Mouse (Mus musculus) ES-Bruce4 (cell line): ENCODE measurements around the gene Rnf11. TPM values are rescaled to one million over a fixed set of nuclear protein-coding genes. Genes with fewer than 3 reads are reported as not detected.

Experiments used
- H3K27ac ChIP-seq: 2 replicates; pipeline ENCODE4 v1.5.1; 2012; ENCODE audit warnings: low read length, inconsistent platforms; ENCODE audit not compliant: insufficient read depth
- H3K27me3 ChIP-seq: 2 replicates; pipeline ENCODE4 v1.6.1; 2012; ENCODE audit warnings: mild to moderate bottlenecking, low read length, inconsistent platforms; ENCODE audit not compliant: control insufficient read depth, poor library complexity, insufficient read depth, severe bottlenecking
- H3K36me3 ChIP-seq: 2 replicates; pipeline ENCODE4 v1.6.1; 2012; ENCODE audit warnings: inconsistent platforms, mild to moderate bottlenecking, low read length, moderate library complexity; ENCODE audit not compliant: control insufficient read depth, poor library complexity, insufficient read depth, severe bottlenecking
- H3K4me1 ChIP-seq: one replicate; pipeline ENCODE4 v1.8.1; 2011; ENCODE audit warnings: low read length; ENCODE audit not compliant: control insufficient read depth, insufficient read depth
- H3K4me3 ChIP-seq: 2 replicates; pipeline ENCODE4 v1.5.1; 2011; ENCODE audit warnings: low read depth, mild to moderate bottlenecking, low read length
- H3K9ac ChIP-seq: 2 replicates; pipeline ENCODE4 v1.6.1; 2012; ENCODE audit warnings: low read depth, mild to moderate bottlenecking, inconsistent platforms; ENCODE audit not compliant: poor library complexity, severe bottlenecking
- H3K9me3 ChIP-seq: replicated peaks from 2 replicates; pipeline ENCODE4 v1.6.1; 2012; ENCODE audit warnings: mild to moderate bottlenecking, low read length, inconsistent platforms; ENCODE audit not compliant: control insufficient read depth, poor library complexity, insufficient read depth, severe bottlenecking
- CTCF ChIP-seq: IDR thresholded peaks from one replicate; pipeline ENCODE4 v1.8.1; 2011; ENCODE audit warnings: low read depth, low read length
- EP300 ChIP-seq: IDR thresholded peaks from 2 replicates; pipeline ENCODE4 v1.6.1; 2011; ENCODE audit warnings: low read depth, low read length; ENCODE audit not compliant: insufficient read depth
- POLR2A ChIP-seq: IDR thresholded peaks from one replicate; pipeline ENCODE4 v1.8.1; 2011; ENCODE audit warnings: low read length; ENCODE audit not compliant: insufficient read depth
- polyA plus RNA-seq: library from polyadenylated mRNA; stranded (reverse); fragments of >200 nt; gene quantifications from 2 replicates; pipeline ENCODE4 v1.2.4, GENCODE M21; 2011; ENCODE audit warnings: low read depth; ENCODE audit not compliant: missing spikeins, insufficient read depth, insufficient read length

The Rnf11 gene
- polyA plus RNA-seq, 1 experiment: 31.6 TPM

DNA sequence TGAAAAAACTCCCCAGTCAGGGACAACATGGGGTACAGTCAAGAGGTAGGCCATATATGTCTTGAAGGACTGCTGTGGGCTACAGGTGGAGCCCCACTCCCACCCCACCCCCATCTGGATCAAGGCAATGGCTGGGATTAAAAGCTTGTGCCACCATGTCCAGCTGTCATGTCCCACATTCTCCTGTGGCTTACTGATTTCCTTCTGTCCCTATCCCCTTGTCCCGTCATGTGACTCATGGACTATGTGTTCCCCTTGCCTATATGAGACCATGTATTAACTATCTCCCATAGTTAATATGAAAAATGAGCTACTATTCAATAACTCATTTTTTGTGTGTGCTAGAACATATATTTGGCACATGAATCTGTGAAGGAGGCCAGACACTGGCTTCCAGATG is 50.3 kb downstream of the Rnf11 start:
- TF ChIP-seq CTCF: no peak
- TF ChIP-seq POLR2A: no peak
- TF ChIP-seq EP300: no peak
- H3K9ac ChIP-seq: no peak overlapping the region
- no peaks in the 10 kb centered on the region for H3K9me3 ChIP-seq
- H3K4me1 ChIP-seq: no peaks in the 10 kb centered on the region
- no peaks in the 10 kb centered on the region for H3K36me3 ChIP-seq
- no peak overlapping the region for H3K4me3 ChIP-seq
- H3K27ac ChIP-seq: no peak overlapping the region
- no peaks in the 10 kb centered on the region for H3K27me3 ChIP-seq

DNA sequence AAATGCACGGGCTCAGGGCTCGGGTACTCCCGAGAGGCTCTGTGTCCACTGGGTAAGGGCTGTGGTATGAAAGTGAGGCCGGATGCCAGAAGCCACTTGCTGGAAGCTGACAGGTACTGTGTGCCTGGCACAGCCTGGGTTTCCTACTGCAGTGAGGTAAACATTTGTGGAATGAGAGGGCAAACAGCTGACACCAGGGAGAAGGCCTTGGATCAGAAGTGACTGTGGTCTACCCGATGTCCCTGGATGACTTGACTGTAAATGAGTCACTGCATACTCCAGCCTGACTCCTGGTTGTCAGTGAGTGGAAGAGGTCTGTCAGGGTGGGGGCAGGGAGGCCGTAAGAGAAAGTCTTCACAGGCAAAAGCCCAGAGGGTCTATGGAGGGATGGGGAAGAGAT is 50.9 kb downstream of the Rnf11 start:
- H3K9ac ChIP-seq: no peak overlapping the region
- H3K36me3 ChIP-seq: no peaks in the 10 kb centered on the region
- H3K27me3 ChIP-seq: no peaks in the 10 kb centered on the region
- no peak overlapping the region for H3K27ac ChIP-seq
- no peaks in the 10 kb centered on the region for H3K9me3 ChIP-seq
- TF ChIP-seq POLR2A: no peak
- no peak for TF ChIP-seq EP300
- no peak for TF ChIP-seq CTCF
- H3K4me3 ChIP-seq: no peak overlapping the region
- H3K4me1 ChIP-seq: no peaks in the 10 kb centered on the region

DNA sequence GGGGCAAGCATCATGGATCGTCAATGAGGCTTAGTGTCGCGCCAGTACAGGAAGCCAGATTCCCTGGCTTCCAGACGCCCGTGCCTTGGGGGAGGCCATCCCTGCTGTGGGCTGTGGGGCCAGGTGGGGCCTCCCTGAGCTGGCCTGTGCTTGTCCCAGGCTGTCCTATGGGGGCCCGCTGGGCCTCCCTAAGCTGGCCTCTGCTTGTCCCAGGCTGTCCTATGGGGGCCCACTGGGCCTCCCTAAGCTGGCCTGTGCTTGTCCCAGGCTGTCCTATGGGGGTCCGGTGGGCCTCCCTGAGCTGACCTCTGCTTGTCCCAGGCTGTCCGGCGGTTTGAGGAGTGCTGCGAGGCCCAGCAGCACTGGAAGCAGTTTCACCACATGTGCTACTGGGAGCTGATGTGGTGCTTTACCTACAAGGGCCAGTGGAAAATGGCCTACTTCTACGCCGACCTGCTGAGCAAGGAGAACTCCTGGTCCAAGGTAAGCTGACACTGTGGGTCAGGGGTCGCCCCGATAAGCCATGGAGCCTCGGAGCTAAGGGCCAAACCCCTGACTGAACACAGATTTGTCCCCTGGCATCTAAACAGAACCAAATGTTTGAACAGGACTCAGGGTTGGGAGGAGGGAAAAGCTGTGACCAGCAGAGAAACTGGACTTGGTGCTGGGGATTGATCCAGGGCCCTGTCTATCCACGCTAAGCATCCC is 51.7 kb downstream of the Rnf11 start:
- Histone ChIP-seq H3K27ac (no peak overlapping the region), H3K36me3 (no peaks in the 10 kb centered on the region), H3K9me3 (no peaks in the 10 kb centered on the region), H3K4me1 (no peaks in the 10 kb centered on the region), H3K9ac (no peak overlapping the region), H3K27me3 (no peaks in the 10 kb centered on the region), H3K4me3 (no peak overlapping the region)
- TF ChIP-seq EP300 (no peak), CTCF (no peak), POLR2A (no peak)

DNA sequence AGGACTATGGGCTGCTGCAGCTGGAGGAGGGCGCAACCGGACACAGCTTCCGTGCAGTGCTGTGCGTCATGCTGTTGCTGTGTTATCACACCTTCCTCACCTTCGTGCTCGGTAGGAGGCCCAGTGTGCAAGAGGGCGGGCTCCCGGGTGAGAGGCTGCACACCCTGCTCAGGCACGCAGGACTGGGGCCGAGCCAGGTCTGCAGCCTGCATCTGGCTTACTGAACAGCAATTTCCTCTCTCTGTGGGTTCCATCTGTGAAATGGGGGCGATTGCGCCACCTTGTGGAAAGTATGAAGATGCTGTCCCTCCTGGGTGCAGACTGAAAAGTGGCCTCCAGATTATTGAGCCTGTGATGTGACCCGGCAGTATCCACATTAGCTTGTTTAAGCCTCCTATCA is 53.7 kb downstream of the Rnf11 start:
- peak overlapping the region; percentile 5; the same call in 1 of the 2 replicates for H3K4me3 ChIP-seq
- H3K9me3 ChIP-seq: no peaks in the 10 kb centered on the region
- no peaks in the 10 kb centered on the region for H3K27me3 ChIP-seq
- H3K4me1 ChIP-seq: no peaks in the 10 kb centered on the region
- peak; percentile 74 for TF ChIP-seq CTCF
- 0 out of 2 replicates have a peak, but pooled peaks have one; percentile 37 for TF ChIP-seq EP300
- no peak for TF ChIP-seq POLR2A
- no peaks in the 10 kb centered on the region for H3K36me3 ChIP-seq
- H3K9ac ChIP-seq: no peak overlapping the region
- H3K27ac ChIP-seq: no peak overlapping the region

DNA sequence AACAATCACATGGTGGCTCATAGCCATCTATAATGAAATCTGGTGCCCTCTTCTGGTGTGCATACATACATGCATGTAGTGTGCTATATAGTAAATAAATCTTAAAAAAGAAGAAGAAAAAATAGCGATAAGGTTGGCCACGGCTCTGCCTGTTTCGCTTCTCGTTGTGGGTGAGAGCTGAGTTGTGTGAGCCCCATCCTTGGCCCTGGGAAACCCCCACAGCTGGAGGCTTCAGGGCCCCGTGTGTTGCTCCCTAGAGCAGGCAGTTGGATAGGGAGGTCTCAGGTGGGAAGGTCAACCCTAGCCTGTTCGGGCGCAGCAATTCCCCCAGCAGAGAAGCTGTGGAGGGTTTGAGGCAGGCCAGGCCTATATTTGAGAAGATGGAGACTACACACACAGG is 54.3 kb downstream of the Rnf11 start:
- no peaks in the 10 kb centered on the region for H3K36me3 ChIP-seq
- H3K4me3 ChIP-seq: no peak overlapping the region
- no peak overlapping the region for H3K27ac ChIP-seq
- H3K9me3 ChIP-seq: no peaks in the 10 kb centered on the region
- H3K9ac ChIP-seq: no peak overlapping the region
- no peaks in the 10 kb centered on the region for H3K27me3 ChIP-seq
- H3K4me1 ChIP-seq: no peaks in the 10 kb centered on the region
- TF ChIP-seq CTCF: no peak
- TF ChIP-seq POLR2A: no peak
- TF ChIP-seq EP300: no peak

DNA sequence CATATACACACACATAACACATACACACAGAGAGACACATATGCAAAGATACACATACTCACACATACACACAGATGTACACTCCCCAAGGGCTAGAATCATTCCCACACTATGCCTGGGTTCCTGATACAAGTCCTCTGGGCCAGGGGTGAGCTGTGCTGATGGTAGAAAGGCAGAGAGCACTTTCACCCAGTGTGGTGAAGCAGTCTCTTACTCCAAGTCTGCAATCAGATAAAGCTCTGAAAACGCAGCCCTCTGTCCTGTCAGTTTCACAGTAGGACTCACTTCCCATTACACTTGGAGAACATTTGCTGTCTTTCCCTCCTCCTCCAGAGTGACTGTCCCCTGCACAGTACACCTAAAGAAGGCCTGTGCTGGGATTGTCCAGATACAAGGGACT is 57.5 kb downstream of the Rnf11 start:
- Histone ChIP-seq H3K27ac (no peak overlapping the region), H3K4me3 (no peak overlapping the region), H3K9me3 (no peaks in the 10 kb centered on the region), H3K9ac (no peak overlapping the region), H3K27me3 (no peaks in the 10 kb centered on the region), H3K4me1 (no peaks in the 10 kb centered on the region), H3K36me3 (no peaks in the 10 kb centered on the region)
- TF ChIP-seq EP300: no peak
- no peak for TF ChIP-seq CTCF
- TF ChIP-seq POLR2A: no peak
